Mouse (Mus musculus): ENCODE data around the gene Lemd1.

GRCm38 (mm10) chr1:132150171-132150570 is 41.1 kb upstream of the Lemd1 start:
- TF ChIP-seq CTCF (IDR thresholded peaks at IDR 0.05), result no peak
- no peak for TF ChIP-seq EP300 (IDR thresholded peaks at IDR 0.05)

All from lung, postnatal 0 days (tissue).